Mouse (Mus musculus): Measurements from ENCODE around the gene Agpat4.

DNA sequence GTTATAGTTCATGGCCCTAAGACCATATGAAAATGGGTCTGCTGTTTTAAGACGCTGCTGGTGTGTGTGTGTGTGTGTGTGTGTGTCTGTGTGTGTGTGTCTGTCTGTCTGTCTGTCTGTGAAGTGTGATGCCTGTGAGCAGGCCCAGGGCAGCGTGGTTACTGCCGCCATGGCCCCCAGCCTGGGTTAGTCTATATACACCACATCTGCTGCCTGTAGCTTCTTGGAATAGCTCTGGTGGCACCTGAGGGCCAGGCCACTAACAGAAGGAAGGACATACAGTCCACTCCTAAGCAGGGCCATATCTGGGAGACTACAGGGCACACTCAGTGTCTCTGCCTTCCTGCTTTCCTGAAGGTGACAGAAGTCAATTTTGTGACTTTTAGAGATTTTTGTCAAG is 122.2 kb downstream of the Agpat4 start:
- TF ChIP-seq CTCF (IDR thresholded peaks at IDR 0.05; ENCODE audit: low read depth): no peak
- TF ChIP-seq EP300 (IDR thresholded peaks at IDR 0.05; ENCODE audit: low read depth): no peak

Measured in liver, postnatal 0 days (tissue).